Mouse (Mus musculus): ENCODE results near the gene Ccnd3. TPM values are rescaled to one million over a fixed set of nuclear protein-coding genes. Genes with fewer than 3 reads are reported as not detected.
A peak's percentile ranks its signal among the peaks of the same experiment; 100 is the strongest.
"Not testable (repeated sequence)": the region's sequence is repeated elsewhere in the genome, so short reads cannot be mapped to it uniquely, and the experiment has no call there.

Ccnd3 gene
- total RNA-seq, 2 experiments from 2014 or later = 155 to 315 TPM

DNA sequence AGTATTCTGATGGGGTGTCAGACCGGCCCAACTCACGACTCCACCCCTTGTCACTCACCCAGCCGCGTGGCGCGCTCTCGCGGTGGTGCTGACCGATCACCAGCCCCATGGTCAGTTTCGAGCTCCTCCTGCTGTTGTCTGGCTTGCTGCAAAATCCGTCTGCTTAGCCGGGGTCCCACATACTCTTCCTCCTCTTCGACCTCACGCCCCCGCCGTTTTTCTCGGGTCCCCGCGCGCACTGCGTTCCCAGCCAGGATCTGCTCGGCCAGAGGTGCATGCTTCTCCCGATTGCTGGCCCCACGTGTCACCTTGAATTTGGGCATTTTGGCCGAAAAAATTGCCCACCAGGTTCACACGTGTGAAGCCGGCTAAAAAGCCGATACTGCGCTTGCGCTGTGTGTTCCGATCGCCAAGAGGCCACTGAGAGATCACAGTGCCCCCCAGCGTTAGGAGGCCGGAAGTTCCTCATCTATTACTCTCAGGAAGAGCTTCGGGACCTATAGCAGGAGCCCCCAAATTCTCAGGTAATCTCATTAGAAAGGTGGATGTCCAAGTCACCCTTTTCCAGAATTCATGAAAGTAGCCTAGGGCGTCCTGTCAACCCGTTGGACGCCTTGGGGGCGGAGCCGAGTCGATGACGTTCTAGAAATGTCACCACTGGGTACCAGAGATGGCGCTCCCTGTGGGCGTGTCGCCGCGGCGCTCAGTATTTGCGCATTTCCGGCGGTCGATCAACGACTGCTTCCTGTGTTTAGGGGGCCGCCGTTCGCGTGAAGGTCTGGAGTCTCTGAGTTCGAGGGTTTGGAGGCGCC is 106.2 kb downstream of the Ccnd3 start, which contains the start of the genes Bysl, Med20 and Gm20517:
Gene Bysl (minus strand): TSS at position 644 of the 812 bp plus-strand sequence.
Gene Med20 (plus strand): TSS at position 734 of the 812 bp plus-strand sequence.
Gene Gm20517 (plus strand): TSS at position 741 of the 812 bp plus-strand sequence.
- ATAC-seq (ENCODE audit: poor library complexity, severe bottlenecking) = peak; percentile 93

DNA sequence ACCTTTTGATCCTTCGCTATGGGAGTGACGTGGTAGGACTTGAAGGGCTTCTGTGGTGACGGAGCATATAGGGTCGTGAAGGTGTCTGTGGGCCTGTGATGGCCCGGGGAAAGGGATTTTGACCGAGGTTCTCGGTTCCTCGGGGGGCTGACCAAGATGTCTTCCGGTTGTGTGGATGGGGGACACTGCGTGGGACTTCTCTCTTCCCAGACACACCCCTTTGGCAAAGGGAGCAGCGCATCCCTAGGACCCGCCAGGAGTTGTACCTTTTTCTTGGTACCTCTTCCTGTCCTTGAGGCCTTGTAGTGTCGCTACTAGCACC is 106.8 kb downstream of the Ccnd3 start:
- ATAC-seq (ENCODE audit: poor library complexity, severe bottlenecking) = peak; percentile 22

- ATAC-seq (ENCODE audit: poor library complexity, severe bottlenecking) = no peak
These were observed 109.2 kb downstream of the Ccnd3 start for GRCm38 (mm10) chr17:47614018-47614417.

GRCm38 (mm10) chr17:47616119-47616518 is 111.3 kb downstream of the Ccnd3 start:
- ATAC-seq (ENCODE audit: poor library complexity, severe bottlenecking) = no peak

DNA sequence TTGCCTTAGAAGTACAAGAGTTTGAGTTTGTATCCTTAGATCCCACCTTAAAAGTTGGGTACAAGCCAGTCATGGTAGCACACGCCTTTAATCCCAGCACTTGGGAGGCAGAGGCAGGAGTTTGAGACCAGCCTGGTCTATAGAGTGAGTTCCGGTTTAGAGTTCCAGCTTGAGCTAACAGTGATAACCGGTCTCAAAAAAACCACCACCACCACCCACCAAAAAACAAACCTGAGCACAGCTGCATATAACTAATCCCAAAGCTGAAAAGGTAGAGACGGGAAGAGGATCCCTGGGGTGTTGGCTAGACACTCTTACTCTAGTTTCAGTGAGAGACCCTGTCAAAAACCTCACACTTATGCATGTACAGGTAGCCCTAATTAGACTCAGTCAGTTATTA is 111.8 kb downstream of the Ccnd3 start:
- ATAC-seq (ENCODE audit: poor library complexity, severe bottlenecking) = no peak

DNA sequence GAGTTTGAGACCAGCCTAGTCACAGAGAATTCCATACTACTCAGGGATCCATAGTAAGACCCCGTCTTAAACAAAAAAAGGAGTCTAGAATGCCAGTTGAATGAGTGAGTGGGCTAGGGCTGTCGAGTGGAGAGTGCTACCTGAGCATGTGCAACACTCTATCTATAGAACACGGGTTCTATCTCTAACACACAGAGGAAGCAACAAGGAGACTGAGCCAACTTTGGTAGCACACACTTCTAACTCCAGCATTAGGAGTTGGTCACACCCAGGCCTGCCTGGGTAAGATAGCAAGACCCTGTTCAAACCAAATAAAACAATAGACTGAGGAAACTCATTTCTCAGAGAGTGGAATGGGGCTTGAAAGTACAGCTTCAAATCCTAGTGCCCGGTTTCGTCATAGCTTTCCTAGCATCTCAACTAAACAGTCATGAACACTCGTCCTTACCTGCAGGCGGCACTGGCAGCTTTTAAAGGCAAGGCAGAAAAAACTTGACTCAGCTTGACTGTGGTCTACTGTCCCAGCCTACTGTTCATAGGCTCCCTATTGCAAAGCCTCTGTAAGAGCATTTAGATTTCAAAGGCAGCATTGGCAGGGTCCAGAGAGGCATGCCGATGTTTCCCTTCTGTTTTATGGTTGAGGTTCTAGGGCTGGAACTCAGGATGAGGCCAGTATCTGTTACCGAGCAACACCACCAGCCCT is 112.9 kb downstream of the Ccnd3 start:
- 0 out of 2 replicates have a peak, but pooled peaks have one; percentile 24 for ATAC-seq (ENCODE audit: poor library complexity, severe bottlenecking)

GRCm38 (mm10) chr17:47618556-47619311 is 113.9 kb downstream of the Ccnd3 start:
- ATAC-seq (ENCODE audit: poor library complexity, severe bottlenecking) = no peak

GRCm38 (mm10) chr17:47622912-47623554 is 118.2 kb downstream of the Ccnd3 start:
- ATAC-seq (ENCODE audit: poor library complexity, severe bottlenecking) = no peak

GRCm38 (mm10) chr17:47624572-47624971 is 119.7 kb downstream of the Ccnd3 start:
- ATAC-seq (ENCODE audit: poor library complexity, severe bottlenecking) = not testable (repeated sequence)

- no peak for ATAC-seq (ENCODE audit: poor library complexity, severe bottlenecking)
These were observed 120.2 kb downstream of the Ccnd3 start for GRCm38 (mm10) chr17:47625088-47625487.

GRCm38 (mm10) chr17:47626031-47626430 is 121.2 kb downstream of the Ccnd3 start:
- no peak for ATAC-seq (ENCODE audit: poor library complexity, severe bottlenecking)

DNA sequence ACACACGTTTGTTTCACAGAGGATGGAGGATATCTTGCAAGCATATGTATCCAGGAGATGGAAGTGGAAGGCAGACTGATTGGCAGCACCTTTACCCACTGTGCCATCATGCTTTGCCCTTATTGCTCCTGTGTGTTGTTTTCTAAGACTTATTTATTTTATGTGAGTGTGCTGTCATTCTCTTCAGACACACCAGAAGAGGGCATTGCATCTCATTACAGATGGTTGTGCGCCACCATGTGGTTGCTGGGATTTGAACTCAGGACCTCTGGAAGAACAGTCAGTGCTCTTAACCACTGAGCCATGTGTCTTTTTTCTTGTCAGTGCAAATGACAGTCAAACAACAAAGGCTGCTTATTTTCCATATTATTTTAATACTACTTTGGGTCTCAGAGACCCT is 122.9 kb downstream of the Ccnd3 start:
- ATAC-seq (ENCODE audit: poor library complexity, severe bottlenecking) = no peak

- peak; percentile 98 for ATAC-seq (ENCODE audit: poor library complexity, severe bottlenecking)
These were observed 124.2 kb downstream of the Ccnd3 start for GRCm38 (mm10) chr17:47628851-47629676.

GRCm38 (mm10) chr17:47629717-47630677 is 125.1 kb downstream of the Ccnd3 start:
- peak; percentile 37 for ATAC-seq (ENCODE audit: poor library complexity, severe bottlenecking)

DNA sequence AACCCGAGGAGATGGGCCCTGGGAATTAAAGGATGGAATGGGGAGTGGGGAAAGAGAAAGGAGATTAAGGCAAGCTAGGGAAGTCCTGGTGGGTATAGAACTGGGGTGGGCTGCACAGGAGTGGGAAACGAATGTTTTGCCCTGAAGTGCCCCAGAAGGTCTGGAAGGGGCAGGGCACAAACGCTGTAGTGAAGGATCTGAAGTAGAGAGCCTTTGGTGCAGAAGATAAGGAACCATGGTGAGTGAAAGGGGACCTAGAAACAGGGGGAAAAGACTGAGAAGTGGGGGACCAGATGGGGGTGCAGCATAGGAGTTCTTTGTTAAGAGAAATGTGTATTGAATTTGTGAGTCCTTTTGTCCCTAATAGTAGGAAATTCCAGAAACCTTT is 125.8 kb downstream of the Ccnd3 start, which contains the start of gene Usp49:
Gene Usp49 (plus strand): TSS at position 13 of the 388 bp plus-strand sequence.
- ATAC-seq (ENCODE audit: poor library complexity, severe bottlenecking) = no peak

- no peak for ATAC-seq (ENCODE audit: poor library complexity, severe bottlenecking)
These were observed 127.5 kb downstream of the Ccnd3 start for GRCm38 (mm10) chr17:47632181-47632840.

- ATAC-seq (ENCODE audit: poor library complexity, severe bottlenecking) = no peak
These were observed 129.3 kb downstream of the Ccnd3 start for GRCm38 (mm10) chr17:47633999-47634770.

Data from megakaryocyte, adult 5-6 weeks (primary cell).